Mouse (Mus musculus) spleen, adult 2 months (tissue): ENCODE results near the gene Kalrn.

Experiments used
- CTCF ChIP-seq: fragments of 200-500 bp; IDR thresholded peaks from 2 replicates; pipeline ENCODE4 v1.5.1; 2011; ENCODE audit warnings: mild to moderate bottlenecking, inconsistent platforms; ENCODE audit not compliant: insufficient read depth, insufficient read length, insufficient replicate concordance; ENCODE audit errors: extremely low read depth
- POLR2A ChIP-seq: fragments of 200-500 bp; IDR thresholded peaks from 2 replicates; pipeline ENCODE4 v1.6.1; 2011; ENCODE audit warnings: low read depth, low read length, inconsistent platforms

DNA sequence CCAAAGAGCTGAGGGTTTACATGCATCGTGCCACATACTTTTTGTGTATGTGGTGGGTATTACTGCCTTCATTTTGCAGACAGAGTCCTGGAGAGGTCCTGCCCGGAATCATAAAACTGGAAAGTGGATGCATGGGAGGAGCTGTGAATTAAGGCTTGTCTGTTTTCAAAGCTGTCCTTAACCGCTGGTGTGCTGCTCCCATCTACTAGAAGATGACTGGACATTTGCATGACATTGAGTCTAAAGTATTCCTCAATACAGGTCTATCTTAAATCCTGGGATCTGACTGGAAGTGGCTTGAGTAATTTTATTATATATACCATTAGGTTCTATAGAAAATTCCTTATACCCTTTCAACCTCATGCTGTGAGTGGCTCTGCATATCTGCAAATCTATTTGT lies 418.4 kb downstream of the Kalrn start:
- no peak for TF ChIP-seq CTCF
- no peak for TF ChIP-seq POLR2A
